Mouse (Mus musculus) bone marrow macrophage, adult 2 months (primary cell): ENCODE measurements around the gene Crhbp. TPM values are rescaled to one million over a fixed set of nuclear protein-coding genes. Genes with fewer than 3 reads are reported as not detected.
A peak's percentile ranks its signal among the peaks of the same experiment; 100 is the strongest.

Source experiments
- H3K27ac ChIP-seq: 2 replicates; pipeline ENCODE4 v1.5.1; 2012; ENCODE audit warnings: low read depth, low read length; ENCODE audit not compliant: insufficient read depth
- H3K4me1 ChIP-seq: 2 replicates; pipeline ENCODE4 v1.6.1; 2012; ENCODE audit warnings: low read length; ENCODE audit not compliant: control insufficient read depth, insufficient read depth
- H3K4me3 ChIP-seq: 2 replicates; pipeline ENCODE4 v1.5.1; 2012; ENCODE audit warnings: mild to moderate bottlenecking, low read length, moderate library complexity; ENCODE audit not compliant: insufficient read depth
- CTCF ChIP-seq: IDR thresholded peaks from 2 replicates; pipeline ENCODE4 v1.5.1; 2012; ENCODE audit warnings: low read depth, mild to moderate bottlenecking, low read length, moderate library complexity
- POLR2A ChIP-seq: IDR thresholded peaks from 2 replicates; pipeline ENCODE4 v1.6.1; 2012; ENCODE audit warnings: mild to moderate bottlenecking, low read depth, low read length, borderline replicate concordance
- polyA plus RNA-seq: library from polyadenylated mRNA; stranded (reverse); fragments of >200 nt; gene quantifications from 2 replicates; pipeline ENCODE4 v1.2.4, GENCODE M21; 2012; ENCODE audit not compliant: missing spikeins, insufficient read depth, insufficient read length

The Crhbp gene
- polyA plus RNA-seq, 1 experiment, result not detected

- no peak overlapping the region for H3K27ac ChIP-seq
- H3K4me3 ChIP-seq, result no peak overlapping the region
- TF ChIP-seq POLR2A (no peak), CTCF (no peak)
- no peaks in the 10 kb centered on the region for H3K4me1 ChIP-seq
Measured at GRCm38 (mm10) chr13:95450636-95451210, 6.0 kb upstream of the Crhbp start.

- Histone ChIP-seq H3K4me3 (no peak overlapping the region), H3K4me1 (no peaks in the 10 kb centered on the region), H3K27ac (no peak overlapping the region)
- TF ChIP-seq POLR2A (no peak), CTCF (no peak)
Measured at GRCm38 (mm10) chr13:95449730-95450129, 5.0 kb upstream of the Crhbp start.

- Histone ChIP-seq H3K4me1 (peaks cover 7% of the 10 kb centered on the region; the same call in 1 of the 2 replicates), H3K4me3 (no peak overlapping the region), H3K27ac (no peak overlapping the region)
- no peak for TF ChIP-seq CTCF
- no peak for TF ChIP-seq POLR2A
Measured at GRCm38 (mm10) chr13:95444291-95444690, 433 bp downstream of the Crhbp start.

- peaks cover 7% of the 10 kb centered on the region; the same call in 1 of the 2 replicates for H3K4me1 ChIP-seq
Measured at GRCm38 (mm10) chr13:95443376-95444233, 1.1 kb downstream of the Crhbp start.

GRCm38 (mm10) chr13:95442901-95443300 lies 1.8 kb downstream of the Crhbp start:
- Histone ChIP-seq H3K4me3 (no peak overlapping the region), H3K27ac (no peak overlapping the region), H3K4me1 (peaks cover 7% of the 10 kb centered on the region; the same call in 1 of the 2 replicates)
- no peak for TF ChIP-seq POLR2A
- TF ChIP-seq CTCF, result no peak

More at GRCm38 (mm10) chr13:95443376-95444233, 1.1 kb downstream of the Crhbp start:
- Histone ChIP-seq H3K4me3 (peak overlapping the region; percentile 19), H3K27ac (no peak overlapping the region)
- TF ChIP-seq CTCF (no peak), POLR2A (no peak)

GRCm38 (mm10) chr13:95439569-95439968 lies 5.2 kb downstream of the Crhbp start:
- Histone ChIP-seq H3K4me3 (no peak overlapping the region), H3K4me1 (peaks cover 7% of the 10 kb centered on the region; the same call in 1 of the 2 replicates), H3K27ac (no peak overlapping the region)
- TF ChIP-seq POLR2A (no peak), CTCF (no peak)

- no peak overlapping the region for H3K27ac ChIP-seq
- TF ChIP-seq POLR2A (no peak), CTCF (no peak)
- H3K4me3 ChIP-seq, result no peak overlapping the region
- peaks cover 16% of the 10 kb centered on the region for H3K4me1 ChIP-seq
Measured at GRCm38 (mm10) chr13:95431760-95432159, 13.0 kb downstream of the Crhbp start.

- no peak overlapping the region for H3K4me3 ChIP-seq
- peaks cover 21% of the 10 kb centered on the region for H3K4me1 ChIP-seq
- 0 out of 2 replicates have a peak overlapping the region, but pooled peaks have one; percentile 0 for H3K27ac ChIP-seq
- TF ChIP-seq POLR2A, result no peak
- no peak for TF ChIP-seq CTCF
Measured at GRCm38 (mm10) chr13:95427499-95427898, 17.2 kb downstream of the Crhbp start.

- Histone ChIP-seq H3K27ac (no peak overlapping the region), H3K4me3 (no peak overlapping the region), H3K4me1 (peaks cover 21% of the 10 kb centered on the region)
- TF ChIP-seq POLR2A (no peak), CTCF (no peak)
Measured at GRCm38 (mm10) chr13:95426421-95426820, 18.3 kb downstream of the Crhbp start.

GRCm38 (mm10) chr13:95425484-95425883 lies 19.2 kb downstream of the Crhbp start:
- no peak overlapping the region for H3K4me3 ChIP-seq
- H3K27ac ChIP-seq, result no peak overlapping the region
- TF ChIP-seq POLR2A (no peak), CTCF (no peak)
- peaks cover 21% of the 10 kb centered on the region for H3K4me1 ChIP-seq

- Histone ChIP-seq H3K4me3 (no peak overlapping the region), H3K4me1 (peaks cover 21% of the 10 kb centered on the region), H3K27ac (no peak overlapping the region)
- TF ChIP-seq CTCF, result no peak
- TF ChIP-seq POLR2A, result no peak
Measured at GRCm38 (mm10) chr13:95424932-95425331, 19.8 kb downstream of the Crhbp start.
